Mouse (Mus musculus): Measurements from ENCODE around the gene Gcsam. TPM values are rescaled to one million over a fixed set of nuclear protein-coding genes. Genes with fewer than 3 reads are reported as not detected.

The Gcsam gene
- polyA plus RNA-seq (2015; fragmentation: Nextera tagmentation; extraction: Ambion mirVana): 0.95 and 0.96 TPM in 2 replicates

DNA sequence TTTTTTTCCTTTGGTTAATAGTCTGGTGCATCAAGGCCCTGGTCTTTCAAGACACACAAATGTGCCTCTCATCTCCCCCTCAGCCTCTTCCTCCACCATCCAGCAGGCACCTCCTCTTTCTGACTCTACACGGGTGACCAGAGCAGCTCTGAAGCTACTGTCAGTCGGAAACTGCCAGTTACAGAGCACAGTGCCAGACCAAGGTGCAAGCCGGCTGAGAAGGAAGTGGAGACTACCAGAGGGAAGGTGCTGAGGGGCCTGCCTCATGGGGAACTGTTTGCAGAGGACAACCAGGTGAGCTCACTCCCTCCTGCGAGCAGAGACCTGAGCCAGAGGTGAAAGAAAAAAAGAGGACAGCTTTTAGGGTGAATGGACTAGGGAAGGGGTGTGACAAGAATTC, at the start of gene Gcsam:
Gene Gcsam, plus strand, starts transcription at position 114 of the 400 bp plus-strand sequence.
- DNase-seq (ENCODE audit: low spot score): no peak

DNA sequence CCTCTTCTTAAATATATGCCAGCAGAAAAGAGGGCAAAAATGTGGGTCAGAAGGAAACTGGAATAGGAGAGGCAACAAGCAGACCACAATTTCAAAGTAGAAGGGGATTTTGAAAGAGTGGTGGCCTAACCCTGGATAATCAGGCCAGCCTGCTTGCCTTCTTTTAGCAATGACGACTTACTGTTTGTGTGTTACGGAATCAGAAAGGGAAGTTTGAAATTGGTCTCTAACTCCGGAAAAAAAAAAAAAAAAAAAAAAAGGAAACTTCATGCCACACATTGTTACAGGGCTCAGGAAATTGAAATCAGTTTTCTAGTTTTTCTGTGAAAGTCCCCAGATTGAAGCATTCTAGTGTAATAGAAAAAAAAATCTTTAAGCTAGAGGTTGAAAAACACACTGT, 48.4 kb upstream of the Gcsam start:
- DNase-seq (ENCODE audit: low spot score): no peak

DNA sequence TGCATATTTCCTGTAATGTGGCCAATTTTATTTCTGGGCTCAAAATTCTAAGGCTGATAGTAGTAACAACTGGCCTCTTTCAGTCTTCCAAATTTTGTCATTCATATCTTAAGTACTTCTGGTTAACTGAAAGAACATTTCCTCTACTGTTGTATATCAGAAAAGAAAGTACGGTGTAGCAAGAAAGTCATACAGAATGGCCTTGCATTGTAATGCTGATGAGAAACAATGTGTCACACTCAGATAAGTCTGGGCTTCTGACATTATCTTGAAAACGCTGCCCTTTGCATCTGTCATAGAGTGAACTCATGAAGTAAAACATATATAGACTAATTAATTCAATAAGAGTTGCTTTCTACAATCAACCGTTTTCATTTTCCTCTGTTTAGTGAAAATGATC, 37.9 kb upstream of the Gcsam start:
- DNase-seq (ENCODE audit: low spot score): no peak

- DNase-seq (ENCODE audit: low spot score): no peak
These were observed 30.3 kb upstream of the Gcsam start for GRCm38 (mm10) chr16:45579883-45580282.

DNA sequence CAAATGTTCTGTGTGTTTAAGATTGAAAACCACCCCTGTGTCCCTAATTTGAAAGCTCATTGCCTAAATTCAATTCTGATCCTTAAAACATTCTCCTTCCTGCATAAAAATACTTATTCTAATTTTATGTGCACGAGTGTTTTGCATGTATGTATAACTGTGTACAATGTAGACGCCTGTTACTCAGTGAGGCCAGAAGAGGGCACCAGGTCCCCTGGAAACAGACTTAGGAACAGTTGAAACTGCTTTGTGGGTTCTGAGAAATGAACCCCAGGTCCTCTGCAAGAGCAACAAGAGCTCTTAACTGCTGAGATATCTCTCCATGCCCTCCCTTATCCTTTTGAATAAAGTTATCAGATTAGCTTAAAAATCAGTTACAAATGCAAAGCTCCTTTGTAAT, 27.7 kb upstream of the Gcsam start:
- DNase-seq (ENCODE audit: low spot score): peak; percentile 46

GRCm38 (mm10) chr16:45593656-45594055, 16.5 kb upstream of the Gcsam start:
- DNase-seq (ENCODE audit: low spot score): no peak

DNA sequence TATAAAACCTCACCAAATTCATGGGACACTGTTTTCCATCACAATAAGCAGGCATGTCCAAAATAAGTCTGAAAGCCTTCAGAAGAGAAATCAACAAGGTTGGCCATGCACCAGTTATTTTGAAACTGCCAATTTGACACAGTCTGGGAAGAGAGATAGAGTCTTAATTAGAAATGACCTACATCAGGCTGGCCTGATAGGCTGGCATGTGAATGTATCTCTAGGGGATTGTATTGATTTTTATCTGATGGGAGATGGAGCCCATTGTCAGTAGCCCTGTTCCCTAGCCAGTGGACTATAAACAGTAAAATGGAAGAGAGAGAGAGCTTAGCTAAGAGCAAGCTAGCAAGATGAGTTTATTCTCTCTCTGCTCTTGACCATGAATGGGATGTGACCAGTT, 14.7 kb upstream of the Gcsam start:
- no peak for DNase-seq (ENCODE audit: low spot score)

DNA sequence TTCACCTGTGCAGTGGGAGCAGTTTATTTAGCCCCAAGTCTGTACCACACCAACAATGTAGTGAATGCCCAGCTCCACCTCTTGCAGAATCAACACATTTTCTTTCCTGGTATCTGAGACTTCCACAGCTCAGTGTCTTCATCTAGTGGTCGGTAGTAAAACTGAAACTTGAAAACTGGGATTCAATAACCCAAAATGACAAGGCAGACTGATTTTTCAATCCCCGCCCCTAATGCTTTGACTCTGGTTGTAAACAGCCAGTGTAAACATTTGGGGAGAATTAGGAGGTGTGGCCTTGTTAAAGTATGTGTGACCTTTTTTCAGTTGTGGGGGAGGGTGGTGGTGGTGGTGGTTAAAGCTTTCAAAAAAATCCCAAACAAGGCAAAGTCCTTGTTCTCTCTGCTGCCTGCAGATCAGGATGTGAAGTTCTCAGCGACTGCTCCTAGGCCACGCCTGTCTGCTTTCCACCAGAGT, 1.7 kb upstream of the Gcsam start:
- DNase-seq (ENCODE audit: low spot score): no peak

DNA sequence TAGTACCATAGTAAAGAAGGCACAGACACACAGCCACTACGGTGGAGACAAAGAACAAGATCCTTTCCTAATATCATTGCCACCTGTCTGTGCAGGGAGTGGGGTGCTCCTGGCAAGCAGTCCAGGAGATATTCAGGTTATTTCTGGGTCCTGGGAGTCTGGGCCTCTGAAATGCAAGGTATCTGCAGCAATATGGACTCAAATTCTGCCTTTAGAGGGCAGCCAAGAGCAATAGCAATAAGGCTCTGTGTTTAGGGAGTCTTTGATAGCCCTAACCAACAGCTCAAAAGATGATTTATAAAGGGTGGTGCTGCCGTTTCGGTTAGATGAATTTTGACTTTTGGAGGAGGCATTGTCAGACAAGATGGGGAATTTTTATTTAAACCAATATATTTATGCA, 880 bp upstream of the Gcsam start:
- peak; percentile 35 for DNase-seq (ENCODE audit: low spot score)

DNA sequence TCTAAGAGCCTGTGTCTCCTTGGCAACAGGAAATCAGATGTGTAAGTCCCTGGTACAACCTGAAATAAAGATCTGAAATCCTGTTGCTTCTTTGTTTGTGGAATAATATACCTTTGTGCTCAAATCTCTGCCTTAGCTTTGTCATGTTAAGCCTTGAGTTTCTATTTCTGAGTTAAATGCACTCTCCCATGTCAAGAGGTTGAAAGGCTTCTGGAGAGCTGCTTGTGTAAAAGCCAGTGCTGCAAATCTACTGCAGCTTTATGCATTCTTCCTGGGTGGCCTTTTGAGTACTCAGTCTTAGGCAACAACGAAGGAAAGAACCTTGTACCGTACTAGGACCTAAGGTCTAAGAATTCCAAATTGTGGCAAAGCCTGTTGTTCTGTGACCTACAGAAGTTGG, 3.1 kb downstream of the Gcsam start:
- DNase-seq (ENCODE audit: low spot score): no peak

GRCm38 (mm10) chr16:45615944-45616343, 5.8 kb downstream of the Gcsam start:
- no peak for DNase-seq (ENCODE audit: low spot score)

GRCm38 (mm10) chr16:45619751-45620375, 9.7 kb downstream of the Gcsam start:
- no peak for DNase-seq (ENCODE audit: low spot score)

DNA sequence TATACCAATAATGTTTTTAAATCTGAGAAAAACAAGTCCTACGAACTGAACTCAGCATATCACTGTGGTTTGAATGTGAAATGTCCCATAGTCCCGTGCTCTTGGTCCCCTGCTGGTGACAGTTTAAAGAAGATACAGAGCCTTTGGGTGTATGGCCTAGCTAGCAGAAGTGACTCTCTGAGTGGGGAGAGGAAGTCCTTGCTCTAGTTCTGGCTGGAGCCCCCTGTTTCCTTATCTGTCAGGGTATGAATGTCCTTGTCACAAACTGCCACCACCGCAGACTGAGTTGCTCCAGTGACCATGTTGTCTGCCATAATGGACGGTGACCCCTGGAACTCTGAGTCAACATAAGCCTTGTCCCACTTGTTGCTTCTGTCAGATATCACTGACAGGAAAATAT, 13.1 kb downstream of the Gcsam start:
- no peak for DNase-seq (ENCODE audit: low spot score)

DNA sequence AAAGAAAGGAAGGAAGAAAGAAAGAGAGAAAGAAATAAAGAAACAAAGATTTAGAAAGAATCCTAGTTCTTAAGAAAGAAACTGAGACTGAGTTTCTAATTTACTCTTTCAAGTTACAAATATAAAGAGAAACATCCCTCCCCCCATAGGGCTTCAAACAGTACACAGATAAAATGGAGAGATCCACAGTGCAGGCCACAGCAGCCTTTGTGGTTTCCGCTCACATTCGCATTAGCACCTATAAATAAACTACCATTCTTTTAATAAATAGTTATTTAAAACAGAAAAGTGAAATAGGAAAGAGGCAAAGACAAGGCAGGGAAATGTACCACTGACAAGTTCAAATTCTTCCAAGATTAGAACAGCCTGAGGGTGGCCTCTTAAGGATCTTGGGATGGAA, 14.6 kb downstream of the Gcsam start:
- DNase-seq (ENCODE audit: low spot score): no peak

GRCm38 (mm10) chr16:45625342-45625741, 15.2 kb downstream of the Gcsam start:
- DNase-seq (ENCODE audit: low spot score): no peak

DNA sequence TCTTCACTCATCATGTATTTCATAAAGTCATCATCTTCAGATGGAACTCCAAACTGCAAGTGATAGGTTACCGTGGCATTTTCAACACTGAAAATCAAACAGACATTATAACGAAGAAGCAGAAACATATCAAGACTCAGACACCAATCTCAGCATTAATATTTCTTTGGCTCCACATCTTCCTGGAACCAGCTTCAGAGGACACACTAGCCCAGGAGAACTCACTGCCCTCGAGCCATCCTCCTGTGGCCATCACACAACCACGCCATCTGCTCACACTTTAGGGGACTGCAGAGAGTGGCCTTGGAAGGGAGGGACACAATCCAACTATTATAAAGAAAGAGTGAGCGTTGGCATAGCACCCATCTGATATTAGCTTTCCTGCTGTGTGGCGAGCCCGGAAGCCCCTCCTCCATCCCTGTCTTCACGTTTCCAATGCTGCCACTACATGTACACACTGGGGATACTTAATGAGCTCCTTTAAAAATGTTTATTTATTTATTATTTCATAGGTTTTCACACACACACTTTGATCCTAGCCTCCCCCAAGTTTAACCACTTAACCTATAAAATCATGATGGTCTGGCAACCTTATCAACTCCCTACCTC, 19.4 kb downstream of the Gcsam start:
- DNase-seq (ENCODE audit: low spot score): no peak

DNA sequence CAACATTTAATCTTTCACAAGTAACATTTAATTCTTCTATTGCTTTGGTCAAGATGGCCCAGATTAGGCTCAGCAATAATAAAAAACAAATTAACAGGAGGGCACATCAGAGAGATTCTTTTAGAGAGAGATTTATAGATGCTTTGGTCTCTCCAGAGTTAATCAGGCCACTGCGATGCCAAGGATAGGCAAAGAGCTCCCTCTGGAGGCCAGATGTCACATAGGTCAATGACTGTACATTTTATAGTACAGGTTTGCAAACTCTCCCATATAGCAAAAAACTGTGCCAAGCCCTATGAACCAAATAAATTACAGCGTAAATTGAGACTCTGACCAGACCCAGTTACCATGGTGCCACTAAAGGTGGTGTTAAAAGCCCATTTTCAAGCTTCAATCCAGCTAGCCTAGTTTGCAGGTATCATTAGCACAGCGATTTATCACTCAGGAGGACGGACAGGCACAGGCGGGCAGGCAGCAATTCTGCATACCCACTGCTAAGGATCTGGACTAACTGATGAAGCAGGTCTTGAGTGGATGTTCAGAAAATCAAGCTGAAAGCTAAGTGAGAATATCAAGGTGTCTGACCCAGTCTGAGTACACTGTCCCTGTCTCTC, 20.3 kb downstream of the Gcsam start:
- DNase-seq (ENCODE audit: low spot score): peak; percentile 58

DNA sequence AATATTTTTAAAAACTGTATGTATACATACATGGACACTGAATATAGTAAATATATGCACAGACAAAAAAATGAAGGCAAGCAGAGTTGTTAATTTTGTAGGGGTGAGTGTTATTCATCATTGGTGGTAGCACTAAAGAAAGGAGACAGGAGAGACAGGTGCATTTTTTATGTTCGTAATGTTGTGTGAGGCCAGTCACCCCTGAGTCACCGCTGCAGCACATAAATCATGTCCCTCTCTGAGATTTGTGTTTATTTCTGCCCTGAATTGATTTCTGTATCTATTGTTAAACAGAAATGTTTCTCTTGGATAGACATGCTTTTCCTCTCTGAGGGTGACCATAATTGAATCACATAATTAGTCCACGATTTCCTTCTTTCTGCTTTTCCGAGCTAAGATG, 22.2 kb downstream of the Gcsam start:
- DNase-seq (ENCODE audit: low spot score): no peak

DNA sequence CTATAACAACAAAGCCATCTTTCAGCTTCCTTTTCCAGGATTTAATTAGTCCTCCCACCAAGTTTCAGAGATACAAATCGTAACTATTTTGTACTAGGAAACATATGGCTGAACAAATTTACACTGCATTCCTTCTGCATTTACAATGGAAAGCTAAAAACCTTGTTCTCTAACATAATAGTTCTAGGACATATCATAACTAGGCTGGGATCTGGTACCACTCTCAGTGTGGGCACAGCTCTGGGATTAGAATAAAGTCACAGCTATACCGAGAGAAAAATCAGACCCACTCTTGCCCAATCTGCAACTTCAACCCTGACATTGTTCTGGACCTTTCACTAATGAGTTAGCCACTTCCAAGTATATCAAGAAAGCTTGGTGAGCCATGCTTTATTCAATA, 25.6 kb downstream of the Gcsam start:
- no peak for DNase-seq (ENCODE audit: low spot score)

DNA sequence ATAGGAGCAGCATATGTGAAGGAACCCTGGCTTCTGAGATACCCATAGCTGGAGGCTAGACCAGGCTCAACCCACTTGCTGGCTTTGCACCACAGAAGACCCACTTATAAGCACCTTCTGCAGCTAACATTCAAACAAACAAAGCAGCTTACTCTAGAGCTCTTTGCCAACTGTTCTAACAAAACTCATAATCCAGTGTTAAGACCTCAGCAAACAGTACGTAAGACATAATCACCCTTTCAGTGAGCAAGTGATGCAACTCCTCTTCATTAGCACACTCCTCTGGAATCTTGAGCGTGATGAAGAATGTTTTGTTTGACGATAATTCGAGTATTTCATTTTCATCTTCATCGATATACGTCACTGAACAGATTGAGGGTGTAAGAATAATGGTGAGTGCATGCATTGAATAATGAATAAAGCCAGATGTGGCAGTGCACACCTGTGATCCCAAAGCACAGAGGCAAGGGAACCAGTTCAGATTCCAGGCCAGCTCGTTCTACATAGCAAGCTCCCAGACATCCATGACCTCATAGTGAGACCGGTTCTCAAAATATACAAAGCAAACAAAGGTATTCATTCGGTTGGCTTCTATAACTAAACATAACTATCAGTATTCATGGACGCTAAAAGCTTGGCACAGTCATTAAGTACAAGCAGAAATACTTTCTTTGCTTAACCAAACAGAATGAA, 30.0 kb downstream of the Gcsam start:
- no peak for DNase-seq (ENCODE audit: low spot score)

DNA sequence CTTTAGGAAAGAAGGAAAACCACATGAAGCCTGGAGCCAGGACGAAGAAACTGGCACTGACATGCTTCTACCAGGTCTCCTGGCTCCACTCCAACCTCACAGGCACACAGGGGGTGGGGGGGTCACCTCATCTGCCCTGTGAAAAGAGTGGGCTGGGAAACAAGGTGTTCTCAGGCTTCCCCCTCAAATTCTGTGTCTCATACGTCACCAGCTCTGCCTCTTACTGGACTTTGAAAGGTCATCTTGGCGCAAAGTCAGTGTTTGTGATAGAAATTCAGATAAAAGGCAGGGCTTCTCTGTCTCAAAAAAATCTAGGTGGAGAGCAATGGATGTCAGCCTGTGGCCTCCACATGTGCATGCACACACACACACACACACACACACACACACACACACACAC, 31.1 kb downstream of the Gcsam start:
- no peak for DNase-seq (ENCODE audit: low spot score)

DNA sequence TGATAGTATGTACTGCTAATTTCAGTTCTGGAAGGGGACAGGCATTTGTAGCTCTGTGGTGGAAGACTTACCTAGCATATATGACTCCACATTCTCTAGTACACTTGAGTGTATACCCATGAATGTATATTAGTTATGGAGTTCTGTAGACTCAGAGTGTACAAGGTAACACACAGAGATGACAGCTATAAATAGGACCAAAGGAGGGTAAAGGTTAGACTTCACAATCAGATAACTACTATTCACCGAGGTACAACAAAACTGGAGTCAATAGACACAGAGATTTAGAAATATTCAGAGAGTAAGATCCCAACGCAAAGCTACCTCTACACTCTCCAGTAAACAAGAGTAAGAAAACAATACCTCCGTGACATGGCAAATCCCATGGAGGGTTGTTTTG, 33.8 kb downstream of the Gcsam start:
- no peak for DNase-seq (ENCODE audit: low spot score)

Data from thymus, postnatal 0 days (tissue).